Mouse (Mus musculus) brain, embryonic 14.5 days (tissue): ENCODE data around the gene Gm3045.

Experiments used
- CTCF ChIP-seq: fragments of 200-500 bp; IDR thresholded peaks from 2 replicates; pipeline ENCODE4 v1.5.1; 2012; ENCODE audit warnings: inconsistent platforms, mild to moderate bottlenecking, moderate library complexity, borderline replicate concordance; ENCODE audit not compliant: insufficient read depth, insufficient read length; ENCODE audit errors: extremely low read depth
- POLR2A ChIP-seq: fragments of 200-500 bp; IDR thresholded peaks from 2 replicates; pipeline ENCODE4 v1.6.1; 2012; ENCODE audit warnings: mild to moderate bottlenecking, inconsistent platforms, borderline replicate concordance; ENCODE audit not compliant: poor library complexity, insufficient read depth, insufficient read length, severe bottlenecking; ENCODE audit errors: extremely low read depth

GRCm38 (mm10) chr13:56419538-56419937 is 6.9 kb upstream of the Gm3045 start:
- TF ChIP-seq CTCF, result no peak
- no peak for TF ChIP-seq POLR2A
